Mouse (Mus musculus) kidney, adult 2 months (tissue): Measurements from ENCODE around the gene Olfr279. TPM values are rescaled to one million over a fixed set of nuclear protein-coding genes. Genes with fewer than 3 reads are reported as not detected.
A peak's percentile ranks its signal among the peaks of the same experiment; 100 is the strongest.

ENCODE experiments used
- DNase-seq: peaks from one replicate; pipeline ENCODE4 v3.0.0; 2021
- H3K27ac ChIP-seq: fragments of 200-500 bp; 2 replicates; pipeline ENCODE4 v1.5.1; 2012; ENCODE audit warnings: low read depth, low read length, control low read depth, inconsistent platforms; ENCODE audit not compliant: insufficient read depth
- H3K27me3 ChIP-seq: fragments of 200-500 bp; replicated peaks from 2 replicates; pipeline ENCODE4 v1.6.1; 2012; ENCODE audit warnings: mild to moderate bottlenecking, moderate library complexity, low read length, inconsistent platforms; ENCODE audit not compliant: control insufficient read depth, insufficient read depth
- H3K36me3 ChIP-seq: fragments of 200-500 bp; 2 replicates; pipeline ENCODE4 v1.6.1; 2012; ENCODE audit warnings: mild to moderate bottlenecking, moderate library complexity, low read length, inconsistent platforms; ENCODE audit not compliant: control insufficient read depth, insufficient read depth
- H3K4me1 ChIP-seq: fragments of 200-500 bp; 2 replicates; pipeline ENCODE4 v1.6.1; 2011; ENCODE audit warnings: low read length; ENCODE audit not compliant: control insufficient read depth, insufficient read depth
- H3K4me3 ChIP-seq: fragments of 200-500 bp; 2 replicates; pipeline ENCODE4 v1.5.1; 2011; ENCODE audit warnings: mild to moderate bottlenecking, low read depth, low read length, control low read depth; ENCODE audit not compliant: insufficient read depth
- CTCF ChIP-seq: fragments of 200-500 bp; conservative IDR thresholded peaks from 2 replicates; pipeline ENCODE4 v1.5.1; 2011; ENCODE audit warnings: low read depth, mild to moderate bottlenecking, control low read depth, low read length, moderate library complexity, mixed read lengths; ENCODE audit not compliant: insufficient read depth, insufficient read length
- POLR2A ChIP-seq: fragments of 200-500 bp; IDR thresholded peaks from one replicate; pipeline ENCODE4 v1.6.1; 2011; ENCODE audit warnings: low read depth, low read length, control low read depth
- WGBS: fragments of 180-500 bp; shearing (Covaris S2); methylation state at CpG from one replicate; pipeline ENCODE4 v1.1.7; 2018; 5-methylcytosine and 5-hydroxymethylcytosine counted together
- polyA plus RNA-seq: library from polyadenylated mRNA; depleted of rRNA; stranded (reverse); fragments of >200 nt; gene quantifications from 2 replicates; pipeline ENCODE4 v1.2.3, GENCODE M21; 2012

Olfr279 gene
- polyA plus RNA-seq, 1 experiment, result not detected

GRCm38 (mm10) chr15:98475382-98475781 lies 16.8 kb upstream of the Olfr279 start:
- Histone ChIP-seq H3K27ac (no peak overlapping the region), H3K36me3 (no peaks in the 10 kb centered on the region), H3K4me1 (no peaks in the 10 kb centered on the region), H3K4me3 (no peak overlapping the region), H3K27me3 (no peaks in the 10 kb centered on the region)
- peak; percentile 42 for DNase-seq
- TF ChIP-seq CTCF, result peak; percentile 62
- TF ChIP-seq POLR2A, result no peak
- WGBS, result 45% methylated on average over 10 of the region's 10 CpGs

DNA sequence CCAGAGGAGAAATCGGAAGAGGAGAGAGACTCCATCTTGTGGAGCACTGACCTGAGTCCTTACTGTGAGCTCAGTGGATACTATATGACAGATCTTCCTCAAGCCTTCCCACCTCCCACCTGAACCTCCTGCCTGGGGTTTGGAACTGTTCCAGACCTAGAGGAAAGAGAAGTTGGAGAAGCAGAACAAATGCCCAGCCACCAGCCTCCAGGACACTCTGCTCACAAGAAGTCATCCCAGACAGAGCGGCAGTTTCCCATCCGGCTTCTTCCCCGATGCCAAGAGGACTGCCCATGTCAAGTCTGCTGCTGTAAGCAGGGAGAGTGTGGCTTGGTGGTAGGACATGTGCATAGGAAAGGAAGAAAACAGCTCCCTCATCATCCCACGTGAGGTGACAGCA lies 15.9 kb upstream of the Olfr279 start:
- WGBS, result 80% methylated on average over 5 of the region's 5 CpGs
- TF ChIP-seq POLR2A, result no peak
- no peak for TF ChIP-seq CTCF
- Histone ChIP-seq H3K27ac (no peak overlapping the region), H3K4me1 (no peaks in the 10 kb centered on the region), H3K36me3 (no peaks in the 10 kb centered on the region), H3K4me3 (no peak overlapping the region), H3K27me3 (no peaks in the 10 kb centered on the region)
- no peak for DNase-seq

DNA sequence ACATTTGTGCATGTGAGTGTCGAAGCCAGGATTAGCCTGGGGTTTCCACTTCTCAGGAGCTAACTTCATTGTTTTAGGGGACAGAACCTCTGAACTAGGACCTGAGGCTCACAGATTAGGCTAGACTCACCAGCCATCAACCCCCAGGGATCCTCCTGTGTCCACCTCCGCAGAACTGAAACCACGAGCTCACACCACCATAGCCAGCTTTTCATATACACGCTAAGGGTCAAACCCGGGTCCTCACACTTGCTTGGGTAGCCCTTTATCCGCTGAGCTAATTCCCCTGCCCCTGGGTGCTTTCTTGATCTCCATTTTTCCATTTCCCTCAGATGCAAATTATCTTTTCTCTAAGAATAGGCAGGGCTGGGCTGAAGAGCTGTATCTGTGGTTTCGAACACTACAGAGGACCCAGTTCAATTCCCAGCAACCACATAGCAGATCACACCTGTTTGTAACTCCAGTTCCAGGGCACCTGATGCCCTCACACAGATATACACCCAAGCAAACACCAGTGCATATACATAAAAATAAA lies 12.6 kb upstream of the Olfr279 start:
- no peaks in the 10 kb centered on the region for H3K36me3 ChIP-seq
- no peak overlapping the region for H3K27ac ChIP-seq
- H3K27me3 ChIP-seq, result no peaks in the 10 kb centered on the region
- TF ChIP-seq CTCF (no peak), POLR2A (no peak)
- DNase-seq, result no peak
- 82% methylated on average over 7 of the region's 7 CpGs for WGBS
- no peak overlapping the region for H3K4me3 ChIP-seq
- H3K4me1 ChIP-seq, result no peaks in the 10 kb centered on the region

DNA sequence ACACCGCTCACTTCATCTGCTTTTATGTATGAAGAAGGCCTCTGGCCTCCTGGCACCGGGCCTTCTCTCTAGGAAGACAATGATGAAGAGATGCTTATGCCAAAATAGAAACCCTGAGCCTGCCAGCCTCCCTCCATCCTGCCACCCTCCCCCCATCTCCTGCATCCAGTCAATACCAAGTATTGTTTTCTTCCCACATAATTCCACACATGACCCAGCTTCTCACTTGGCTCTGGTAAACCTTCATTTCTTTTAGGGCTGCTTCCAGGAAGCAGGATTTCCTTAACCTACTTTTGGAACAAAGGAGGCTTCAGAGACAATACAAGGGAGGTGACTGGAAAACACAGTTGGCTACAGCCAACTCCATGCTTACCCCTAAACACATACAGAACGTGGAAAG lies 9.5 kb upstream of the Olfr279 start, which contains the start of gene Lalba:
Lalba (minus strand) TSS at position 21 of the 400 bp plus-strand sequence.
- H3K27ac ChIP-seq, result no peak within 1 kb of the TSS

DNA sequence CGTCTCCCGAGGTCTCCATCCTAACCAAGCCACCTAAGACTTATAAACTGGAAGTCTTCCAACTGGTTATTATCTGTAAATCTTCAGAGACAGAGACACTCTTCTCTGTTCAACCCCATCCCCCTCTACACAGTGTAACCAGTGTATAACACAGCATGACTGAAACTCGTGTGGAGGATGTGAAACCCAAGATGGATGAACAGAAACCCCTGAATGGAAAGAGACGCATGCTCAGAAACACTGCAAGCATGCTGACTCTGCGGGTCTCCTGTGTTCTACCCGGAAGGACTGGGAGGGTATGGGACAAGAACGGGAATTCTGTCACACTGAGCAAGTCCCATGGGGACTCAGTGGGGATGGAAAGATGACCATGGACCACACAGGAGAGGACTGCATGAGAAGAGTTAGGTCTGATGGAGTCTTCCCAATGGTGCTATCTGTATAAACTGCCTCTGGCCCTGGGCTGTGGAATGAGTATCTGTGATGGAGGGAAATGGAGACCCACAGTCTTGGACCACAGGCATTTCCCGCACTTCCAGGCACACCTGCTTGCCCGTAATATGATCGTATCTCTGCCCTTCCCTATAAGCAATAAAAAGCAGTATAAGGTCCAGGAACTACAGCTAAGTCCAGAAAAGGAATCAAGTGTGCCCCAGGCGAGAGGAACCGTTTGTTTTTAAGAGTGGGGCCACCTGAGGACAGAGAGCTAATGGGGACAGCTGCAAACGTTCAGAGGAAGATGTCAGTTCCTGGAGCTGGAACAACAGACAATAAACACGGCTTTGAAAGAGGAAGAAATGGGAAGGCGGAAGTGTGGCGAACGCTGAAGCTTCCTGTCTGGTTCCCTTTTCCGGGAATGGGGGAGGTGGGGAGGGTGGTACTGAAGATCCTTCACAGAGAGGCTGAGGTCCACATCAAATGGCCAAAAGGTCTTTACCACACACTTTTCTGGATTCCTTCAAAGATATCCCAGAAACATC lies 8.0 kb upstream of the Olfr279 start:
- Histone ChIP-seq H3K4me1 (no peaks in the 10 kb centered on the region), H3K27ac (peak overlapping the region; percentile 45; the same call in 1 of the 2 replicates), H3K27me3 (no peaks in the 10 kb centered on the region), H3K4me3 (no peak overlapping the region), H3K36me3 (no peaks in the 10 kb centered on the region)
- 37% methylated on average over 18 of the region's 18 CpGs for WGBS
- peak; percentile 46 for DNase-seq
- TF ChIP-seq CTCF (no peak), POLR2A (no peak)

More for the DNA sequence above, 9.5 kb upstream of the Olfr279 start, which contains the start of gene Lalba:
- no peaks in the 10 kb centered on the region for H3K27me3 ChIP-seq
- TF ChIP-seq CTCF, result no peak
- no peak for TF ChIP-seq POLR2A
- H3K4me3 ChIP-seq, result no peak within 1 kb of the TSS
- DNase-seq, result peak; percentile 22
- WGBS, result 60% methylated on average over 3 of the region's 3 CpGs
- H3K4me1 ChIP-seq, result no peaks in the 10 kb centered on the region
- no peaks in the 10 kb centered on the region for H3K36me3 ChIP-seq

DNA sequence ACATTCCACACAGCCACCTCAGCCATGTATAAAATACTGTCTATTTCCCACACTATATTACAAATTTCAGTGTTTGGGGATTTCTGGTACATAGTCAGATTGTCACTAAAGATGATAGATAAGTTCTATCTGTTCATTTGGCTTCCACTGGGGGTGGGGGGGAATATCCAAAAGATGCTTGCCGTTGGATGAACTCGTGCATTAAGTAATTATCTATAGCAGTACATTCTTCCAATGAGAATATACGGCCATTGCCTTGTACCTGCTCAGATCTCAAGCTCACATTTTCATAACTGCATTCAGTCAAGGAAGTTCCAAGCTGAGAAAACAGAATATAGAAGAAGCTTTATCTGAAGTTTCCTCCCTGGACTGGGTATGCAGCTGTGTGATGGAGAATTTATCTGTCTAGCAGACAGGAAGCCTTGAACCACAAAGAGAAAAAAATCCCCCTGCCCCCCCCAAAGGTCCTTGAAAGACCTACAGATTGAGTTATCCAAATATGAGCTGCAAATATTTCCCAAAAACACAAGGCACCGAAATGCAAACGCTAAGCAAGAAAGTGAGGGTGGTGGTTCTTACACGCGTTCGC lies 5.7 kb upstream of the Olfr279 start:
- TF ChIP-seq POLR2A (no peak), CTCF (no peak)
- Histone ChIP-seq H3K36me3 (no peaks in the 10 kb centered on the region), H3K27ac (no peak overlapping the region), H3K27me3 (no peaks in the 10 kb centered on the region), H3K4me1 (no peaks in the 10 kb centered on the region), H3K4me3 (no peak overlapping the region)
- 91% methylated on average over 8 of the region's 8 CpGs for WGBS
- no peak for DNase-seq

DNA sequence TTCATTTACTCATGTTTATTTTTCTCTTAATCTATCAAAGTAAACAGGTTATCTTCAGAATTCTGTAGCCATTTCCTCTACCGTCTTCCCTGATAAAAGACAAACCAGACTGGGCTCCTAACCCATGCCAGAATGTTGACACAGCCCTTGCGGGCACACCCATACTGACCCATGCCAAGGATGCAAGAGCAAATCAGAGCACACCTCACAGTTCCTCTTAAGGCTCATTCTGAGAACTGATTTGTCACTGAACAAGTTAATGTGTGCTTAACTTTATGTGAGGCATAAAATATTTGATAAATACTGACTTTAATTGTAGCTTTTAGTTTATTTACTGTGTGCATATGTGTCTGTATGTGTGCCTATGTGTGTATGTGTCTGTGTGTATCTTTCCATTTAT lies 870 bp upstream of the Olfr279 start:
- Histone ChIP-seq H3K4me1 (no peaks in the 10 kb centered on the region), H3K27ac (no peak overlapping the region), H3K36me3 (no peaks in the 10 kb centered on the region), H3K4me3 (no peak overlapping the region), H3K27me3 (no peaks in the 10 kb centered on the region)
- no peak for DNase-seq
- WGBS, result 63% methylated on average over 2 of the region's 2 CpGs
- TF ChIP-seq POLR2A (no peak), CTCF (no peak)
